ENCODE assay signal across 10 mouse cellular contexts in the genomic region with DNA sequence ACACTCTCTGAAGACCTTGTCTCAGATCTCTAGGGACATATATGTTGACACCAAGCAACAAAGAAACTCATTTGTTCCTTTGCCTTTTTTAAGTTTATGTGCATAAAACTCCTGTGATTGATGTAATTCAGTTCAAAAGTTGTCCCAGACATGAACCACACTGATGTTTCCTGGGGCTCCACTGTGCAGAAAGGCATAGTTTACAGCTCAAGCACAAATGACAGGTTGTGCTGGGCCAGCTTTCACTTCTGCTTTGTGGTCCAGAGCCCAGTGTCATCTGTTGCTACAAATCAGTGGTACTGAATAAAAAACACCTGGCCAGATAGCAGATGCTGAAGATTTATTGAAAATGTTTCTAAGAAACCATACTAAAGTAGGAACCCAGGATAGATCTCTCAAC. TPM values are rescaled to one million over a fixed set of nuclear protein-coding genes. Genes with fewer than 3 reads are reported as not detected.
DNase-seq lines count a peak whose midpoint lies in the region; ATAC-seq and TF ChIP-seq lines count a peak whose summit lies in the region.
"Not testable (repeated sequence)": the region's sequence is repeated elsewhere in the genome, so short reads cannot be mapped to it uniquely, and the experiment has no call there.
"Had no signal": no experiment of that assay in that cellular context is flagged by ENCODE, and none has a peak within 500 bp of the region (broad histone marks: within the 10 kb centered on the region; RNA-seq: fewer than 3 reads in every experiment).

No protein-coding gene starts in this region.

- H3K4me3 ChIP-seq in kidney, postnatal 0 days (replicated peaks; ENCODE audit: low read depth, low read length); spleen, adult 2 months (ENCODE audit: extremely low read depth, insufficient read depth, insufficient read length): not testable (repeated sequence)

- TF ChIP-seq POLR2A in spleen, adult 2 months (IDR thresholded peaks at IDR 0.05; ENCODE audit: low read depth, low read length), result not testable (repeated sequence)

- not testable (repeated sequence) for H3K4me2 ChIP-seq in kidney, postnatal 0 days (ENCODE audit: low read length)

- not testable (repeated sequence) for H3K9ac ChIP-seq in kidney, postnatal 0 days (ENCODE audit: low read depth, low read length)

- H3K36me3 ChIP-seq in kidney, postnatal 0 days (ENCODE audit: insufficient read depth, low read length); spleen, adult 2 months (ENCODE audit: control insufficient read depth, insufficient read depth, low read length): not testable (repeated sequence)

- H3K4me1 ChIP-seq in kidney, postnatal 0 days (replicated peaks; ENCODE audit: insufficient read depth, low read length); spleen, adult 2 months (ENCODE audit: control insufficient read depth, insufficient read depth, insufficient read length): not testable (repeated sequence)

- H3K27me3 ChIP-seq in kidney, postnatal 0 days (ENCODE audit: insufficient read depth, low read length); spleen, adult 2 months (ENCODE audit: control insufficient read depth, insufficient read depth, low read length): not testable (repeated sequence)

- H3K27ac ChIP-seq in kidney, postnatal 0 days; spleen, adult 2 months (ENCODE audit: insufficient read depth, low read length): not testable (repeated sequence)

- peak; percentile 76 for DNase-seq in A20 (ENCODE audit: low read depth, low spot score)
- DNase-seq in T-cell, adult 2 months (ENCODE audit: low spot score), result peak; percentile 12
- DNase-seq in kidney, postnatal 0 days (ENCODE audit: low spot score), result peak; percentile 53
- DNase-seq in lung, postnatal 25 days (ENCODE audit: low spot score), result peak; percentile 13
- DNase-seq in spleen, adult 2 months (ENCODE audit: low read depth in 1 of 2, low spot score in 2 of 2), result peak; percentile 15 to 57

- not testable (repeated sequence) for TF ChIP-seq CTCF in kidney, postnatal 0 days (IDR thresholded peaks at IDR 0.05; ENCODE audit: low read depth); spleen, adult 2 months (IDR thresholded peaks at IDR 0.05; ENCODE audit: extremely low read depth, insufficient read depth, insufficient read length, insufficient replicate concordance)

- not testable (repeated sequence) for H3K9me3 ChIP-seq in kidney, postnatal 0 days (replicated peaks; ENCODE audit: low read length)

- not testable (repeated sequence) for ATAC-seq in kidney, postnatal 0 days (replicated peaks; ENCODE audit: low FRiP score, low read depth)
- ATAC-seq in megakaryocyte progenitor cell, adult 5-6 weeks (replicated peaks; ENCODE audit: poor library complexity), result 0 out of 2 replicates have a peak, but pooled peaks have one; percentile 11

RNA-seq across cellular contexts. Expression of a gene that starts 42.3 kb away (rescaled TPM):
- 0.33 and 0.55 TPM in 2 replicates for polyA plus RNA-seq in kidney, postnatal 0 days (2015; fragmentation: Nextera tagmentation; extraction: Ambion mirVana)
- 0.32 TPM in 1 of 2 replicates, not detected in the other for total RNA-seq in megakaryocyte progenitor cell, adult 5-6 weeks (2015)
- not detected in 2 replicates for total RNA-seq in megakaryocyte progenitor cell, adult 5-6 weeks (2017)
- under 0.01 TPM in 1 of 2 replicates, not detected in the other for polyA plus RNA-seq in spleen, adult 2 months (2012; rRNA removed)
- total RNA-seq: gastrocnemius, adult 2 months; gastrocnemius, postnatal 14 days; heart, postnatal 25 days had no signal
- polyA plus RNA-seq: C2C12 had no signal

Comparison
In these comparisons a context has a peak if more than half of its experiments do, and no peak if none do; other contexts are left out.
1. DNase-seq: peak in every context shown above with its lines; median percentile 76 in A20; 53 in kidney, postnatal 0 days; 36 in spleen, adult 2 months; 13 in lung, postnatal 25 days; 12 in T-cell, adult 2 months.